9 mouse cellular contexts compared by ENCODE assay signal in the genomic region with DNA sequence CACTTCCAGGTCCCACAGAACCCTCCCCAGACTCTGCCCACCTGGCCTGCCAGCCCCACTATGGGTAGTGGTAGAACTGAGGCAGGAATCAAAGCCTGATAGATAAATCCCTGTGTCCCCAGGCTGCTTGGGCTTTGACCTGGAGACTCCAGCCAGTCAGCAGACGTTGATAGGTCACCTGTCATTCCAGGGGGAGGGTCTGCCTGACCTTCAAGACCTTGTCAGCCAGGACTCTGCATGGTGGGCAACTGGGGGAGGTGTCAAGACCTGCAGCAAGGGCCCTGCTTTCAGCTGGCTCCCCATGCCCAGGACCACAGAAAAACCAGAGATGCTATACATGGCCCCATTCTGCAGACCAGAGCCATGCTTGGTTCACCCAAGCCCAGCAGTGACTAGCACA. TPM values are rescaled to one million over a fixed set of nuclear protein-coding genes. Genes with fewer than 3 reads are reported as not detected.
DNase-seq lines count a peak whose midpoint lies in the region; ATAC-seq and TF ChIP-seq lines count a peak whose summit lies in the region.
"Had no signal": no experiment of that assay in that cellular context is flagged by ENCODE, and none has a peak within 500 bp of the region (broad histone marks: within the 10 kb centered on the region; RNA-seq: fewer than 3 reads in every experiment).

No protein-coding gene starts in this region.

- H3K4me1 ChIP-seq in liver, adult 2 months (ENCODE audit: control insufficient read depth, insufficient read depth, low read length): peaks cover 23% of the 10 kb centered on the region
- peaks cover 13% of the 10 kb centered on the region for H3K4me1 ChIP-seq in liver, embryonic 11.5 days (replicated peaks; ENCODE audit: control insufficient read depth, insufficient read depth, low read length)
- H3K4me1 ChIP-seq in embryonic facial prominence, embryonic 14.5 days (ENCODE audit: control insufficient read depth, insufficient read depth, low read length): peaks cover 33% of the 10 kb centered on the region
- H3K4me1 ChIP-seq in limb, embryonic 15.5 days: peaks cover 64% of the 10 kb centered on the region

- DNase-seq in gastrocnemius, adult 2 months: no peak
- no peak for DNase-seq in gastrocnemius, postnatal 14 days
- no peak for DNase-seq in liver, adult 2 months (ENCODE audit: extremely low read depth, low read depth, low spot score)
- DNase-seq in liver, embryonic 11.5 days (ENCODE audit: low spot score): no peak
- DNase-seq in embryonic facial prominence, embryonic 14.5 days (ENCODE audit: low spot score): no peak
- no peak for DNase-seq in right cerebral cortex, postnatal 36 days (ENCODE audit: low spot score in 2 of 2)
- no peak for DNase-seq in ovary, postnatal 14 days (ENCODE audit: low spot score)
- DNase-seq: liver, embryonic 13.5 days had no signal

- no peak for TF ChIP-seq CTCF in gastrocnemius, adult 2 months (IDR thresholded peaks at IDR 0.05)
- no peak for TF ChIP-seq CTCF in liver, adult 2 months (IDR thresholded peaks at IDR 0.05; ENCODE audit: low read depth, low read length)

- H3K36me3 ChIP-seq in liver, adult 2 months (ENCODE audit: control insufficient read depth, insufficient read depth, low read length): no peaks in the 10 kb centered on the region
- H3K36me3 ChIP-seq in liver, embryonic 11.5 days (ENCODE audit: control insufficient read depth, insufficient read depth, low read length): no peaks in the 10 kb centered on the region
- H3K36me3 ChIP-seq in embryonic facial prominence, embryonic 14.5 days (ENCODE audit: control insufficient read depth, insufficient read depth, low read length): no peaks in the 10 kb centered on the region
- no peaks in the 10 kb centered on the region for H3K36me3 ChIP-seq in limb, embryonic 15.5 days
- H3K36me3 ChIP-seq: liver, embryonic 13.5 days had no signal

- H3K27me3 ChIP-seq in liver, adult 2 months (ENCODE audit: control insufficient read depth, insufficient read depth, low read length): no peaks in the 10 kb centered on the region
- peaks cover 7% of the 10 kb centered on the region for H3K27me3 ChIP-seq in liver, embryonic 11.5 days (replicated peaks; ENCODE audit: control insufficient read depth, insufficient read depth, low read length)
- H3K27me3 ChIP-seq in embryonic facial prominence, embryonic 14.5 days (replicated peaks; ENCODE audit: control insufficient read depth, insufficient read depth, low read length): peaks cover 8% of the 10 kb centered on the region
- peaks cover 8% of the 10 kb centered on the region for H3K27me3 ChIP-seq in limb, embryonic 15.5 days

- H3K27ac ChIP-seq in gastrocnemius, adult 2 months: peak overlapping the region; percentile 82
- H3K27ac ChIP-seq in liver, adult 2 months (replicated peaks; ENCODE audit: insufficient read depth, low read depth, low read length): peak overlapping the region; percentile 57
- no peak overlapping the region for H3K27ac ChIP-seq in liver, embryonic 11.5 days (ENCODE audit: low read depth, low read length)
- peak overlapping the region; percentile 56 for H3K27ac ChIP-seq in embryonic facial prominence, embryonic 14.5 days (replicated peaks; ENCODE audit: low read depth, low read length)
- peak overlapping the region; percentile 68 for H3K27ac ChIP-seq in limb, embryonic 15.5 days
- H3K27ac ChIP-seq: liver, embryonic 13.5 days had no signal

- 56% methylated on average over 1 of the region's 1 CpGs for WGBS in liver, adult 2 months
- 38% methylated on average over 1 of the region's 1 CpGs for WGBS in liver, embryonic 11.5 days
- WGBS in embryonic facial prominence, embryonic 14.5 days: 43% methylated on average over 1 of the region's 1 CpGs
- WGBS in limb, embryonic 15.5 days: 70% methylated on average over 1 of the region's 1 CpGs

- no peak overlapping the region for H3K4me2 ChIP-seq in liver, embryonic 11.5 days
- H3K4me2 ChIP-seq in embryonic facial prominence, embryonic 14.5 days (ENCODE audit: low read depth, low read length): no peak overlapping the region
- no peak overlapping the region for H3K4me2 ChIP-seq in limb, embryonic 15.5 days
- H3K4me2 ChIP-seq: liver, embryonic 13.5 days had no signal

- no peaks in the 10 kb centered on the region for H3K9me3 ChIP-seq in liver, embryonic 11.5 days (ENCODE audit: control insufficient read depth, low read length)
- no peaks in the 10 kb centered on the region for H3K9me3 ChIP-seq in embryonic facial prominence, embryonic 14.5 days (ENCODE audit: control insufficient read depth, low read length)
- no peaks in the 10 kb centered on the region for H3K9me3 ChIP-seq in limb, embryonic 15.5 days
- H3K9me3 ChIP-seq: liver, embryonic 13.5 days had no signal

- H3K4me3 ChIP-seq in gastrocnemius, adult 2 months: peak overlapping the region; percentile 59
- no peak overlapping the region for H3K4me3 ChIP-seq in liver, adult 2 months (ENCODE audit: insufficient read depth, low read depth, low read length)
- H3K4me3 ChIP-seq in liver, embryonic 11.5 days (ENCODE audit: low read depth, low read length): no peak overlapping the region
- H3K4me3 ChIP-seq in embryonic facial prominence, embryonic 14.5 days (ENCODE audit: low read depth, low read length): no peak overlapping the region
- no peak overlapping the region for H3K4me3 ChIP-seq in limb, embryonic 15.5 days
- H3K4me3 ChIP-seq: liver, embryonic 13.5 days had no signal

- intact Hi-C loops in gastrocnemius, adult 2 months (cut with DNase I): loop anchor here (5.0 kb wide), 1 partner anchor 60 kb away; no protein-coding TSS in a partner anchor
- intact Hi-C loops in gastrocnemius, postnatal 14 days (cut with DNase I; ENCODE audit: low total_unique reads): no loop called here

- no peak for TF ChIP-seq POLR2A in liver, adult 2 months (IDR thresholded peaks at IDR 0.05; ENCODE audit: extremely low read depth, insufficient read depth, low read length)

- no peaks in the 10 kb centered on the region for H3K79me2 ChIP-seq in liver, adult 2 months (ENCODE audit: control insufficient read depth, insufficient read depth, low read length)

- no peak overlapping the region for H3K9ac ChIP-seq in liver, adult 2 months (ENCODE audit: low read depth, low read length)
- H3K9ac ChIP-seq in liver, embryonic 11.5 days (ENCODE audit: low read depth, low read length): no peak overlapping the region
- no peak overlapping the region for H3K9ac ChIP-seq in embryonic facial prominence, embryonic 14.5 days (ENCODE audit: low read depth, low read length)
- H3K9ac ChIP-seq in limb, embryonic 15.5 days: no peak overlapping the region
- H3K9ac ChIP-seq: liver, embryonic 13.5 days had no signal

- ATAC-seq in liver, embryonic 11.5 days (replicated peaks; ENCODE audit: low FRiP score): no peak
- no peak for ATAC-seq in embryonic facial prominence, embryonic 14.5 days (ENCODE audit: low read depth)
- no peak for ATAC-seq in limb, embryonic 15.5 days (ENCODE audit: insufficient number of reproducible peaks, low FRiP score, low TSS enrichment, low read depth)

RNA-seq across cellular contexts. Expression of a gene that starts 7.0 kb away (rescaled TPM):
- 10 to 100 TPM; 40.1 to 52.2 TPM for total RNA-seq in gastrocnemius, adult 2 months (2021)
- total RNA-seq in gastrocnemius, postnatal 14 days (2021): 10 to 100 TPM; 49.9 to 54.6 TPM
- total RNA-seq in liver, adult 2 months (2014; rRNA removed): 0.83 and 1.2 TPM in 2 replicates
- polyA plus RNA-seq in liver, adult 2 months (2012; rRNA removed): 0.97 and 1.3 TPM in 2 replicates
- 1.7 and 2.3 TPM in 2 replicates for polyA plus RNA-seq in liver, embryonic 11.5 days (2014; fragmentation: Nextera tagmentation; extraction: Ambion mirVana)
- 42.5 and 46.4 TPM in 2 replicates for polyA plus RNA-seq in embryonic facial prominence, embryonic 14.5 days (2014; fragmentation: Nextera tagmentation; extraction: Ambion mirVana)
- 72.3 and 92.9 TPM in 2 replicates for polyA plus RNA-seq in limb, embryonic 15.5 days (2015; fragmentation: Nextera tagmentation; extraction: Ambion mirVana)

Comparison
In these comparisons a context has a peak if more than half of its experiments do, and no peak if none do; other contexts are left out.
1. RNA of a gene that starts 7.0 kb away (polyA plus RNA-seq): 72.3 to 92.9 TPM in limb, embryonic 15.5 days and 42.5 to 46.4 TPM in embryonic facial prominence, embryonic 14.5 days; 1.7 to 2.3 TPM in liver, embryonic 11.5 days and 0.97 to 1.3 TPM in liver, adult 2 months; every median in the first group is over 10 times any median in the second.